Mouse (Mus musculus) mouse embryonic stem cell (cell line): ENCODE results near the gene Ypel2.

Source experiments
- in situ Hi-C, 2 experiments: fragments of 300-500 bp; cut with MboI; formaldehyde crosslinking; loops; 1 replicate in 1 of 2; 3 replicates in 1 of 2; pipeline ENCODE4 v1.14.3; 2019 to 2020; ENCODE audit warnings: low sequenced_read_pairs in 2 of 2, low pct_unique_long_range_greater_than_20kb in 1 of 2, mixed read lengths in 1 of 2; ENCODE audit not compliant: unreplicated experiment in 1 of 2

The Ypel2 gene

GRCm38 (mm10) chr11:87001217-87001616, 7.7 kb upstream of the Ypel2 start:
- in situ Hi-C loops, result loop anchor here (10.0 kb wide), 1 partner anchor 96 kb away; no protein-coding TSS in a partner anchor

- in situ Hi-C loops, result no loop called here
Observed at GRCm38 (mm10) chr11:86996266-86996665, 2.8 kb upstream of the Ypel2 start.

GRCm38 (mm10) chr11:86995625-86996221, 2.2 kb upstream of the Ypel2 start:
- in situ Hi-C loops, result no loop called here

GRCm38 (mm10) chr11:86994791-86995624, 1.5 kb upstream of the Ypel2 start:
- in situ Hi-C loops, result no loop called here

- in situ Hi-C loops, result no loop called here
Observed at GRCm38 (mm10) chr11:86994330-86994729, 823 bp upstream of the Ypel2 start.

GRCm38 (mm10) chr11:86992461-86992988, 982 bp downstream of the Ypel2 start:
- in situ Hi-C loops, result no loop called here

GRCm38 (mm10) chr11:86991241-86991640, 2.3 kb downstream of the Ypel2 start:
- in situ Hi-C loops, result no loop called here

GRCm38 (mm10) chr11:86990309-86990708, 3.2 kb downstream of the Ypel2 start:
- in situ Hi-C loops, result no loop called here

GRCm38 (mm10) chr11:86984990-86985389, 8.5 kb downstream of the Ypel2 start:
- in situ Hi-C loops, result no loop called here

GRCm38 (mm10) chr11:86983056-86983455, 10.5 kb downstream of the Ypel2 start:
- in situ Hi-C loops, result no loop called here

GRCm38 (mm10) chr11:86981229-86981791, 12.2 kb downstream of the Ypel2 start:
- in situ Hi-C loops, result no loop called here

GRCm38 (mm10) chr11:86980526-86980925, 13.0 kb downstream of the Ypel2 start:
- in situ Hi-C loops, result no loop called here

- in situ Hi-C loops, result no loop called here
Observed at GRCm38 (mm10) chr11:86979799-86980198, 13.7 kb downstream of the Ypel2 start.

- in situ Hi-C loops, result no loop called here
Observed at GRCm38 (mm10) chr11:86977242-86977641, 16.3 kb downstream of the Ypel2 start.

GRCm38 (mm10) chr11:86974401-86974800, 19.1 kb downstream of the Ypel2 start:
- in situ Hi-C loops, result no loop called here

GRCm38 (mm10) chr11:86973255-86973654, 20.3 kb downstream of the Ypel2 start:
- in situ Hi-C loops, result no loop called here

- in situ Hi-C loops, result no loop called here
Observed at GRCm38 (mm10) chr11:86971057-86971753, 22.3 kb downstream of the Ypel2 start.

GRCm38 (mm10) chr11:86969041-86969821, 24.3 kb downstream of the Ypel2 start:
- in situ Hi-C loops, result no loop called here
